Mouse (Mus musculus) MEL-GATA-1-ER (cell line): ENCODE results near the gene Cygb.
"Not testable (repeated sequence)": the region's sequence is repeated elsewhere in the genome, so short reads cannot be mapped to it uniquely, and the experiment has no call there.

Experiments
- DNase-seq: peaks from one replicate; pipeline ENCODE4 v3.0.0-alpha.2; 2012; ENCODE audit warnings: low read depth; ENCODE audit errors: extremely low read depth

The Cygb gene

GRCm38 (mm10) chr11:116616438-116617118, 37.5 kb downstream of the Cygb start:
- no peak for DNase-seq

DNA sequence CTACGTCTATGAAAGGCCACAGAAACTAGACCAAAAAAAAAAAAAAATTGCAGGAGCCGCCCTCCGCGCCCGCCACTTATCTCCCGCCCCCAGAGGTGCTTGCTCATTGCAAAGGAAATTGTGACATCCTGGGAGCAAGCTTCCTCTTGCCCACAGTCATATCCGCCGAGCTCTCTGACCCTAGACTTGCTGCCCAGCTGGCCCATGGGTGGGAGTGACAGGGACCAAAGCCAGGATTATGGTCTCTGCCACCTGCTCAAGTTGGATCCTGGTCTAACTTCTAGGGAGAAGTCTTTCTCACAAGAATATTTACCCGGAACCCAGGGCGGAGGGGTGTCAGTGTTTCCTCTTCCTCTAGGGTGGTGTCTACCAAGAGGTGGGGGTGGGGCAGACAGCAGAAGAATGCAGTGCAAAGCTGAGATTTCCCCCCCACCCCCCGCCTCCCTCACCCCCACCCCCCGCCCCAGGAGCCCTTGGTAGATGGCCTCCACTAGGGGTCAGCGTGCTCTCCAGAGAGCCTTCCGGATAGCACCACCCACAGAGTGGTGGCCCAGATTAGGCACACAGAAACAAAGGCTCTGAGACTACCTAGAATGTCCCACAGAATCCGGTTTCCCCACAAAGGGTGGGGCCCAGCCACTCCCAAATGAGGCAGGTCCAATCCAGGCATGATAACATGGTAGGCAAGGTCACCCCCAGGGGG, 38.2 kb downstream of the Cygb start:
- DNase-seq, result peak; percentile 64

DNA sequence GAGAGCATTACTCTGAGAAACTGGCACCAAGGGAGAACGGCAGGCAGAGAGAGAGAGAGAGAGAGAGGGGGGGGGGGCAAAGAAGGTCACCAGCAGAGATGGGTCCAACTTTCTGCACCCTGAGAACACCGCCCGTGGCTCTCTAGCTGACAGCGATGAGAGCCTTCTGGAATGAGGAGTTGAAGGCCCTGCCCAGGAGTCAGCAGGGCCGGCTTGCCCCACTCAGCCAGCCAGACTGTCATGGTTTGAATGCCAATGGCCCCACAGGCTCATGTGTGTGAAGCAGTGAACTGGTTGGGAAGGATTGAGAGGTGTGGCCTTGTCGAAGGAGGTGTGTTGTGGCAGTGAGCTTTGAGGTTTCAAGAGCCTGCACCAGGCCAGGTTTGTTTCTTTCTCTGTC, 40.9 kb downstream of the Cygb start:
- DNase-seq, result no peak

- DNase-seq, result no peak
These were observed 41.6 kb downstream of the Cygb start for GRCm38 (mm10) chr11:116612554-116612953.

GRCm38 (mm10) chr11:116611883-116612282, 42.2 kb downstream of the Cygb start:
- DNase-seq, result no peak

DNA sequence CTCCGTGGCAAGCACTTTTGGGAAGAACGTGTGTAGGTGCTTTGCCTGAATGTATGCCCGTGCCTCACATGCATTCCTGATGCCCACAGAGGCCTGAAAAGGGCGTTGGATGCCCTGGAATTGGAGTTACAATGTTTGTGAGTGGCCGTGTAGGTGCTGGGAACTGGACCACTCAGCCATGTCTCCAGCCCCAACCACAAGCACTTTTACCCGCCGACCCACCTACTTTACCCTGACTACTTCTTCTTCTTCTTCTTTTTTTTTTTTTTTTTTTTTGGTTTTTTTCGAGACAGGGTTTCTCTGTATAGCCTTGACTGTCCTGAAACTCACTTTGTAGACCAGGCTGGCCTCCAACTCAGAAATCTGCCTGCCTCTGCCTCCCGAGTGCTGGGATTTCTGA, 42.9 kb downstream of the Cygb start:
- not testable (repeated sequence) for DNase-seq

DNA sequence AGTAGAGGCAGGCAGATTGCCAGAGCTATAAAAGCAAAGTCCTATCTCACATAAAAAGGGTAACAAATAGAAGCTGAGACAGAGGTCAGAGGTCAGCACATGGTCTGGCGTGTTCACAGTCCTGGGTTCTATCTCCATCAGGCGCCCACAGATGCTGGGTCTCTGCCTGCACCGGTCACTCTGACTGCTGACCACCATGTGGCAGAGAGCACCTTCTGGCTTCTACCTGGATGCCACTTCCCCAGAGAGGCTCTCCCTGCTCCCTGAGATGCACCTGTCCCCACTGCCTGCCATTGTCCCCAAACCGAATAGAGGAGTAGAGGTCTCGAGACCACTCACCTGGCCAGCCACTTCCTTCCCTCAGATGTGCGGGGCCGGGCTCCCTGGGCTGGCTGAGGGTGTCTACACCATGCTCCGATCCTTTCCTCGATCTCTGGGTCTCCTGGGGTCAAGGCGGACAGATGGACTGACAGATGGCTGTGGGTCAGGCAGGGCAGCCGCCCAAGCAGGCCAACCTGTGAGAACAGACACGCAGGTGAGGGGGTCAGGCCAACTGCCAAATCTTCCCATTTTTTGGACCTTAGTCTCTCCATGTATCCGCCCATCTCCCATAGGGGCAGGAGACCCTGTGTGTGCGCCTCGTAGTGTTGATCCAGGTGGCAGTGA, 44.0 kb downstream of the Cygb start:
- DNase-seq, result no peak

GRCm38 (mm10) chr11:116607717-116608116, 46.4 kb downstream of the Cygb start:
- DNase-seq, result no peak

DNA sequence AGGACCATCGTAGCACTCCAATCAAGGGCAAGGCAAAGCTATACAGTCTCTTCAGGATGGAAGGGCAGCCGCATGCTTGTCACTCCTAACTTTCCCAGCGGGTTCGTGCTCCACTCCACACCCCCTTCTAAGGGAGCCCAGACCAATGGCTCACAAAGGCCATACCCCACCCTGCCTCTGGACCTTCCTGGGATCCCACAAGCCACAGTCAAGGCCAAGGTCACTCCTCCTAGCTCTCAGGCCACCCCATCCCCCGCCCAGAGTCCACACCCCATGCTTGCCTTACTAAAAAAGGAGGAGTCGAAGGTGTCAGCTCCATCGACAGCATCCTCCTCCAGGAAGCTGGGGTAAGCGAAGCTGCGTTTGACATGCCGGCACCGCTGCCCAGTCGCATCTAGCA, 50.0 kb downstream of the Cygb start:
- DNase-seq, result no peak

DNA sequence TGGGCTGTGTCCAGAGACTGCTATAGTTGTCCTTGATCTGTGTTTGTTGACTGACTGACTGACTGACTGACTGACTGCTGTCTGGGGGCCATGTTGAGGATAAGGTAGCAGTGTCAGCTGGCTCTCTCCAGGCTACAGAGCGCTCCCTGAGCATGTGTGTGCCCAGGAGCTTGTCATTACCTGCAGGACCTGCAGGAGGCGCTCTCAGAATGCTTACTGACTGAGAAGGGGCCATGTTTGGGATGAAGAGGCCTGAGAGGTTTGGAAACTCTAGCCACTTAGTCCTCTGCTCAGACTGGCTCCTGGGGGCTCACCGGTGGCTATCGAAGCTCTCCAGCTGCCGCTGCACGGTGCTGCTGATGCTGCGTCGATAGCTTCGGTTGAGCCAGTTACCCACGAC, 50.8 kb downstream of the Cygb start:
- DNase-seq, result no peak

DNA sequence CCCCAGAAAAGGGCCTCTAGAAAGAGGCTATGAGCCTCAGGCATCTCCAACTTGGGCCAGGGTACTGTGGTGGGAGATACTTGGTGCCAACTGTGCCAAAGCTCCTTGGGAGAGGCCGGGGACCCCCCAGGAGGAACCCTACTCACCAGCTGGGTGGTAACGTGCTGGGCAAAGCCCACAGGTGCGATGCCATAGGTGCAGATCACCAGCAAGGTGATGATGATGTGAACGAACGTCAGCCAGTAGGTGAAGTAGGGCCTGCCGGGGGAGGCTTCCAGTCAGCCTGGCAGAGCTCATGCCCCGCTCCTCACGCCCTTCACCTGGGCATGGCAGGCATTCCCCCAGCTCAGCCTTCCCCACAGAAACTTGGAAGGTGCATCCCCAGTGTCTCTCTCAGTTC, 52.1 kb downstream of the Cygb start:
- DNase-seq, result no peak

DNA sequence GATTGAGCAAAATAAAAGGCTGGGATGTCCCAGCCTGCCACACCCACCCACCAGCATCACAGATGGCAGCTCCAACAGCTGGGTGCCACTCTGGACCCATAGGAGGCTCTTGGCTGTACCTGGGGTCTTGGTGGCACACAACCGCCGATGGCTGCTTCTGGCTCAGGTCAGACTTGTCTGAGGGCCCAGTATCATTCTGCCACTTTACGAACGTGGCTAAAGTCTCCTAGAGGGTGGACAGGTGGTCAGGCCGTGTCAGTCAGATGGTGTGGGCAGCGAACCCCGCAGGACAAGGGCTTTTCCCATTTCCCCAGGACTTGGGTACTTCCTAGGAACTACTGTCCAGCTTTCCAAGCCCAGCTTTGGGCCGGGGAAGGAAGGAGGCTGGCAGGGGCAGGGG, 52.9 kb downstream of the Cygb start:
- DNase-seq, result no peak

- DNase-seq, result no peak
These were observed 54.9 kb downstream of the Cygb start for GRCm38 (mm10) chr11:116599230-116599629.

DNA sequence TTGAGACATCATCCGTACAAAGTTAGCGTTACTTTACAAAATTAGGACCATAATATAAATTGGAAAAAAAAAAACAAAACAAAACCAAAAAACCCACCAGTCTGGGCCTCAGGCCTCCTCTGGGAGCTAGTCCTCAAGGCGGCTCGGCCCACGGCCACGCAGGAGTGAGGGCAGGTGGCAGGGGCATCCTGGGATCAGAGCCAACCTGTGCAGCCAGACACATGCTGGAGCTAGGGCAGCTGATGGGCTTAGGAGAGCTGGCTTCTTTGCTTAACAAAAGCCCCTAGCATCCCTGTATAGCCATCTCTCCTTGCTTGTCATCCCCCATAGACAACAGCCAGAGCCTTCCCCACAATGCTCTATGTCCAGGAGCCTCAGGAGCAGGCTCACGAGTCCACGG, 55.9 kb downstream of the Cygb start:
- DNase-seq, result no peak

DNA sequence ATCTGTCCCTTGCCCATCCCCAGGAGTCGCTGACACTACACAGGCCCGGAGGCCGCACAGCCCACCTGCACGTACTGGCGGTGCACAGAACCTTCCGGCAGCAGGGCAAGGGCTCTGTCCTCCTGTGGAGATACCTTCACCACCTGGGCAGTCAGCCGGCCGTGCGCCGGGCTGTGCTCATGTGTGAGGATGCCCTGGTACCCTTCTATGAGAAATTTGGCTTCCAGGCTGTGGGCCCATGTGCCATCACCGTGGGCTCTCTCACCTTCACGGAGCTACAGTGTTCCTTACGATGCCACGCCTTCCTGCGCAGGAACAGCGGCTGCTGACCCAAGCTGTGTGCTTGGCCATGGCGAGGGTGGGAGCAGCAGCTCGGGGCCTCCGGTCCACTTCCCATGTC, 57.3 kb downstream of the Cygb start:
- no peak for DNase-seq
